Comparison of ENCODE assay signal across 13 mouse cellular contexts in genomic region chr16:63806437-63807129, GRCm38 (mm10). TPM values are rescaled to one million over a fixed set of nuclear protein-coding genes. Genes with fewer than 3 reads are reported as not detected.
DNase-seq lines count a peak whose midpoint lies in the region; ATAC-seq lines count a peak whose summit lies in the region.
"Had no signal": no experiment of that assay in that cellular context is flagged by ENCODE, and none has a peak within 500 bp of the region (broad histone marks: within the 10 kb centered on the region; RNA-seq: fewer than 3 reads in every experiment).

No protein-coding gene starts in this region.

- H3K36me3 ChIP-seq in embryonic facial prominence, embryonic 11.5 days (replicated peaks; ENCODE audit: control insufficient read depth, insufficient read depth, low read depth, low read length), result no peaks in the 10 kb centered on the region
- H3K36me3 ChIP-seq in hindbrain, embryonic 12.5 days, result no peaks in the 10 kb centered on the region
- H3K36me3 ChIP-seq in midbrain, embryonic 16.5 days (ENCODE audit: control insufficient read depth, insufficient read depth, low read length), result no peaks in the 10 kb centered on the region
- H3K36me3 ChIP-seq: limb, embryonic 12.5 days; lung, embryonic 15.5 days had no signal

- no peaks in the 10 kb centered on the region for H3K27me3 ChIP-seq in embryonic facial prominence, embryonic 11.5 days (ENCODE audit: control insufficient read depth, insufficient read depth, low read length)
- no peaks in the 10 kb centered on the region for H3K27me3 ChIP-seq in hindbrain, embryonic 12.5 days
- H3K27me3 ChIP-seq in midbrain, embryonic 16.5 days (ENCODE audit: control insufficient read depth, insufficient read depth, low read depth, low read length), result no peaks in the 10 kb centered on the region
- H3K27me3 ChIP-seq: limb, embryonic 12.5 days; lung, embryonic 15.5 days had no signal

- H3K9me3 ChIP-seq in embryonic facial prominence, embryonic 11.5 days (replicated peaks; ENCODE audit: control insufficient read depth, low read length), result no peaks in the 10 kb centered on the region
- H3K9me3 ChIP-seq in hindbrain, embryonic 12.5 days (replicated peaks), result no peaks in the 10 kb centered on the region
- no peaks in the 10 kb centered on the region for H3K9me3 ChIP-seq in midbrain, embryonic 16.5 days (replicated peaks; ENCODE audit: control insufficient read depth, low read length, poor library complexity, severe bottlenecking)
- H3K9me3 ChIP-seq: limb, embryonic 12.5 days; lung, embryonic 15.5 days had no signal

- peak; percentile 43 for DNase-seq in ZHBTc4 (ENCODE audit: low read depth, low spot score)
- no peak for DNase-seq in embryonic facial prominence, embryonic 11.5 days (ENCODE audit: low spot score)
- no peak for DNase-seq in layer of hippocampus, adult 8-10 months (ENCODE audit: low spot score in 2 of 2)
- DNase-seq in right cerebral cortex, adult 18-20 months, result no peak
- DNase-seq in heart, adult 9 months (ENCODE audit: low spot score in 2 of 2), result no peak

- H3K27ac ChIP-seq in embryonic facial prominence, embryonic 11.5 days (replicated peaks; ENCODE audit: low read depth, low read length), result no peak overlapping the region
- H3K27ac ChIP-seq in hindbrain, embryonic 12.5 days, result 0 out of 2 replicates have a peak overlapping the region, but pooled peaks have one; percentile 18
- H3K27ac ChIP-seq in midbrain, embryonic 16.5 days (ENCODE audit: low read length), result no peak overlapping the region
- H3K27ac ChIP-seq: limb, embryonic 12.5 days; lung, embryonic 15.5 days had no signal

- no peak overlapping the region for H3K9ac ChIP-seq in embryonic facial prominence, embryonic 11.5 days (replicated peaks; ENCODE audit: low read length)
- H3K9ac ChIP-seq in hindbrain, embryonic 12.5 days, result no peak overlapping the region
- H3K9ac ChIP-seq in midbrain, embryonic 16.5 days (ENCODE audit: low read depth, low read length), result no peak overlapping the region
- H3K9ac ChIP-seq: limb, embryonic 12.5 days; lung, embryonic 15.5 days had no signal

- peak; percentile 95 for ATAC-seq in embryonic facial prominence, embryonic 11.5 days (replicated peaks; ENCODE audit: insufficient number of reproducible peaks, low FRiP score, low TSS enrichment, low read depth)
- peak; percentile 99 for ATAC-seq in hindbrain, embryonic 12.5 days (ENCODE audit: low FRiP score)
- peak; percentile 80 for ATAC-seq in midbrain, embryonic 16.5 days
- ATAC-seq in inflammation-experienced regulatory T-cells, adult 6 months, result no peak
- ATAC-seq: CD4-positive, CD25-positive, alpha-beta regulatory T cell, adult 4 months had no signal

- no peak overlapping the region for H3K4me3 ChIP-seq in embryonic facial prominence, embryonic 11.5 days (ENCODE audit: low read depth, low read length)
- H3K4me3 ChIP-seq in hindbrain, embryonic 12.5 days, result no peak overlapping the region
- H3K4me3 ChIP-seq in midbrain, embryonic 16.5 days (ENCODE audit: low read depth, low read length), result no peak overlapping the region
- H3K4me3 ChIP-seq: limb, embryonic 12.5 days; lung, embryonic 15.5 days had no signal

- no peaks in the 10 kb centered on the region for H3K4me1 ChIP-seq in embryonic facial prominence, embryonic 11.5 days (ENCODE audit: control insufficient read depth, insufficient read depth, low read length)
- H3K4me1 ChIP-seq in hindbrain, embryonic 12.5 days, result 0 out of 2 replicates have a peak, but pooled peaks cover 2% of the 10 kb centered on the region
- H3K4me1 ChIP-seq in midbrain, embryonic 16.5 days (ENCODE audit: control insufficient read depth, insufficient read depth, low read length), result no peaks in the 10 kb centered on the region
- H3K4me1 ChIP-seq: limb, embryonic 12.5 days; lung, embryonic 15.5 days had no signal

- WGBS in embryonic facial prominence, embryonic 11.5 days, result 53% methylated on average over 5 of the region's 5 CpGs
- 28% methylated on average over 5 of the region's 5 CpGs for WGBS in hindbrain, embryonic 12.5 days
- WGBS in midbrain, embryonic 16.5 days, result 15% methylated on average over 5 of the region's 5 CpGs

- no peak overlapping the region for H3K4me2 ChIP-seq in embryonic facial prominence, embryonic 11.5 days (ENCODE audit: low read depth, low read length)
- peak overlapping the region; percentile 3; the same call in 1 of the 2 replicates for H3K4me2 ChIP-seq in hindbrain, embryonic 12.5 days (replicated peaks)
- H3K4me2 ChIP-seq in midbrain, embryonic 16.5 days (ENCODE audit: low read length), result no peak overlapping the region
- H3K4me2 ChIP-seq: heart, embryonic 11.5 days; limb, embryonic 12.5 days; lung, embryonic 15.5 days had no signal

RNA-seq across cellular contexts. Expression of gene Epha3, which starts 57.4 kb away (rescaled TPM):
- 45.9 and 51.5 TPM in 2 replicates for polyA plus RNA-seq in embryonic facial prominence, embryonic 11.5 days (2014; fragmentation: Nextera tagmentation; extraction: Ambion mirVana)
- 63.1 and 69.5 TPM in 2 replicates for polyA plus RNA-seq in hindbrain, embryonic 12.5 days (2016; fragmentation: Nextera tagmentation; extraction: Ambion mirVana)
- polyA plus RNA-seq in midbrain, embryonic 16.5 days (2015; fragmentation: Nextera tagmentation; extraction: Ambion mirVana), result 16.8 and 24.7 TPM in 2 replicates
- 10 to 100 TPM; 13.5 to 17.9 (median 15.4) TPM for total RNA-seq in layer of hippocampus, adult 8-10 months (2022)
- 1 to 10 TPM in 2 of 3 experiments, under 1 TPM in 1; 0.70 to 2.1 (median 1.2) TPM for polyA plus RNA-seq in inflammation-experienced regulatory T-cells, adult 6 months (2017; shearing (Covaris generic))
- total RNA-seq: common myeloid progenitor, adult 5-6 weeks had no signal
